Mouse (Mus musculus) bone marrow macrophage, adult 2 months (primary cell): ENCODE measurements around the gene 4930583I09Rik.

Experiments
- CTCF ChIP-seq: IDR thresholded peaks from 2 replicates; pipeline ENCODE4 v1.5.1; 2012; ENCODE audit warnings: low read depth, mild to moderate bottlenecking, low read length, moderate library complexity
- POLR2A ChIP-seq: IDR thresholded peaks from 2 replicates; pipeline ENCODE4 v1.6.1; 2012; ENCODE audit warnings: mild to moderate bottlenecking, low read depth, low read length, borderline replicate concordance

DNA sequence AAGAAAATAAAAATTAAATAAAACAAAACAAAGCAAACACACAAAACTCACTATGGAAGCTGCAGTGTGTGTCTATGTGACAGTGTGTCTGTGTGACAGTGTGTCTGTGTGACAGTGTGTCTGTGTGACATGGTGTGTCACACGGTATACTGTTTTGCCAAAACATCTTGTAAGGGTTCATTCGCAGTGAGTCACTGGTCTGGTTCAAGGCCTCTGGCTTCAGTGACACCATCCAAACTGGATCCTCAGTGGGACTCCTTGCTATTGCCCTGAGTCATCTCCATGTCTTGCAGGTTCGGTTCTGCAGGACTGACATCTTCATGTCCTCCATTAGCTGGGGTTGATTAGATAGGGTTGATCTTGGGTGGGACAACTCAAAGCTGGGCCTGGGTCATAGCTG lies 43.8 kb downstream of the 4930583I09Rik start:
- TF ChIP-seq POLR2A (no peak), CTCF (no peak)
